Mouse (Mus musculus) embryonic facial prominence, embryonic 10.5 days (tissue): ENCODE results near the gene Acsm5. TPM values are rescaled to one million over a fixed set of nuclear protein-coding genes. Genes with fewer than 3 reads are reported as not detected.
"Not testable (repeated sequence)": the region's sequence is repeated elsewhere in the genome, so short reads cannot be mapped to it uniquely, and the experiment has no call there.

Source experiments
- DNase-seq: peaks from one replicate; pipeline ENCODE4 v3.0.0-alpha.2; 2017; ENCODE audit warnings: low spot score
- H3K27ac ChIP-seq: fragments of 300-500 bp; sonication (generic); replicated peaks from 2 replicates; pipeline ENCODE4 v1.5.1; 2016; ENCODE audit warnings: mild to moderate bottlenecking
- H3K27me3 ChIP-seq: fragments of 300-500 bp; sonication (generic); replicated peaks from 2 replicates; pipeline ENCODE4 v1.6.1; 2016; ENCODE audit warnings: low read depth, mild to moderate bottlenecking; ENCODE audit not compliant: poor library complexity, severe bottlenecking
- H3K36me3 ChIP-seq: fragments of 300-500 bp; sonication (generic); replicated peaks from 2 replicates; pipeline ENCODE4 v1.6.1; 2016; ENCODE audit warnings: mild to moderate bottlenecking, moderate library complexity
- H3K4me1 ChIP-seq: fragments of 300-500 bp; sonication (generic); 2 replicates; pipeline ENCODE4 v1.6.1; 2016
- H3K4me3 ChIP-seq: fragments of 300-500 bp; sonication (generic); 2 replicates; pipeline ENCODE4 v1.5.1; 2016; ENCODE audit warnings: mild to moderate bottlenecking, moderate library complexity
- H3K9me3 ChIP-seq: fragments of 300-500 bp; sonication (generic); 2 replicates; pipeline ENCODE4 v1.6.1; 2016; ENCODE audit warnings: mild to moderate bottlenecking
- WGBS: fragments of 180-500 bp; shearing (Covaris S2); methylation state at CpG from one replicate; pipeline ENCODE4 v1.1.7; 2016; 5-methylcytosine and 5-hydroxymethylcytosine counted together
- polyA plus RNA-seq: library from polyadenylated mRNA; unstranded; fragments of >200 nt; fragmentation: Nextera tagmentation; extraction: Ambion mirVana; gene quantifications from 2 replicates; pipeline ENCODE4 v1.2.1, GENCODE M21; 2016

Gene Acsm5
- polyA plus RNA-seq, 1 experiment from 2014 or later = not detected

DNA sequence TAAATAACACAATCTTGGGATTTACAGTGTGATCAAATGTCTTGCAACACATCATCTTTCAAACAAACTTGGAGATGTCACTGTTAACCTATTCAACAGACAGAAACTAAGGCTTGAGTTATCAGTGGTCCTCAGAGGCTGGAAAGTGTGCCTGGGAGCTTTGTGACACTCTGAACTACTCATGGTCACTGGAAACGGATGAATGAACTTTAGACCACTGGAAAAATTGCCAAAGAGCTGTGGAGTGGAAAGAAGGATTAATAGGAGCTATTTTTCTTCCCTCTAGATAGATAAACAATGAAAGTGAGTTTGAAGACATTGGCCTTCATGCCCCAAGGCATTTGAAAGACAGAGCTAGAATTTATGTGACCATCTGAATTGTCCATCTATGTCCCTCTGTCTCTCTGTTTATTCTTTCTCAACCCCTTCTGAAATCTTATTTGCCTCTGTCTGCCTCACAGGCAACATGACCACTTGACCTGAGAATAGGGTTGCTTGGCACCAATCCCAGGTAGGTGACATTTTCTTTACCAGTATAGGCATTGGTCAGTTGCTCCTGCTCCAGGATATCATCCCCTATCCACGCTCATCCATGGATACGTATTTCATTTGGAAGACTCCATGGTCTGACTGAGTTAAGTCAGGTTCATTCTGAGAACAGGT, 40.7 kb downstream of the Acsm5 start:
- H3K36me3 ChIP-seq = no peaks in the 10 kb centered on the region
- 82% methylated on average over 3 of the region's 3 CpGs for WGBS
- no peak overlapping the region for H3K27ac ChIP-seq
- no peak for DNase-seq
- no peaks in the 10 kb centered on the region for H3K27me3 ChIP-seq
- no peak overlapping the region for H3K4me3 ChIP-seq
- no peaks in the 10 kb centered on the region for H3K9me3 ChIP-seq
- H3K4me1 ChIP-seq = no peaks in the 10 kb centered on the region

DNA sequence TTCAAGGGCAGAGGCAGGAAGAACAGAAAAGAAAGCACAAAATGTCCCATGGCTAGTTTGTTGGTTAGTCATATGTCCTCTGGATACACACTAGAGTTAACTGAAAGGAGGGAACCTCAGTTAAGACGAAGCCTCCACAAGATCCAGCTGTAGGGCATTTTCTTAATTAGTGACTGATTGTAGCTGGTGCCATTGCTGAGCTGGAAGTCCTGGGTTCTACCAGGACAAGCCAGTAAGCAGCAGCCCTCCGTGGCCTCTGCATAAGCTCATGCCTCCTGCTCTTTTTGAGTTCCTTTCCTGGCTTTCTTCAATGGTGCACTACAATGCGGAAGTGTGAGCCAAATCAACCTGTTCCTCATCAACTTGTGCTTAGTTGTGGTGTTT, 41.2 kb downstream of the Acsm5 start:
- Histone ChIP-seq H3K9me3 (no peaks in the 10 kb centered on the region), H3K4me3 (no peak overlapping the region), H3K27me3 (no peaks in the 10 kb centered on the region), H3K27ac (no peak overlapping the region), H3K4me1 (no peaks in the 10 kb centered on the region), H3K36me3 (no peaks in the 10 kb centered on the region)
- WGBS = 83% methylated on average over 3 of the region's 3 CpGs
- DNase-seq = no peak

DNA sequence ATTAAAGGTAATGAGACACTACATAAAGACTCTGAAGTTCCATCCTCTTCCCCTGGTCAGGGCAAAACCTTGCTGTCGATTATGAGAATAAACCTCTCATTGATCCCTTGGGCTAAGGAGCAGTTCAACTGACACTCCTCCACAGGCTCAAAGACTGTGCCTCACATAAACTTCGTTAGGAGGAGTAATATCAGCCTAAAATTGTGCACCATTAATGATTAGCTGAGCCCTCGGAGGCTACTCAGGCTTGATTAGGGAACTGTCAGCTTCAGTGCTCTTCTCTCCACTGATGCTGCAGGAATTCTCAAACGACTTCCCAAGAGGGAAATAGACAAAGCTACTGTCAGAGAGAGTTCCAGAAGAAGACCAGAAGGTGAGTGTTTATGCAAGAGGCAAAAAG, 42.2 kb downstream of the Acsm5 start:
- no peaks in the 10 kb centered on the region for H3K36me3 ChIP-seq
- no peak overlapping the region for H3K4me3 ChIP-seq
- DNase-seq = no peak
- H3K27ac ChIP-seq = no peak overlapping the region
- no peaks in the 10 kb centered on the region for H3K9me3 ChIP-seq
- no peaks in the 10 kb centered on the region for H3K27me3 ChIP-seq
- H3K4me1 ChIP-seq = no peaks in the 10 kb centered on the region
- 57% methylated on average over 4 of the region's 4 CpGs for WGBS

DNA sequence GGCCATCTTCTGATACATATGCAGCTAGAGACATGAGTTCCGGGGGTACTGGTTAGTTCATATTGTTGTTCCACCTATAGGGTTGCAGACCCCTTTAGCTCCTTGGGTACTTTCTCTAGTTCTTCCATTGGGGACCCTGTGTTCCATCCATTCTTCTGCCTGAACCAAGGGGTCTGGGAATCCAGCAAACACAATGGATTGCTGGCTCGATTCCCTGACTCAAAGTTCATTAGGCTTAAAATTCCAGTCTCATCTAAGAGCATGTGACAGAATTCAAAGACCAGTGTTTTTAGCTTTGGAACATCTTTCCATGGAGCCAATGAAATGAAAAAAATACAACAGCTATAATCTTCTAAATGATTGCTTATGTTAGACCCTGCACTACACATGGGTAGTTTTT, 43.2 kb downstream of the Acsm5 start:
- not testable (repeated sequence) for DNase-seq, H3K9me3 ChIP-seq, H3K4me3 ChIP-seq, H3K27ac ChIP-seq, H3K36me3 ChIP-seq, H3K27me3 ChIP-seq, H3K4me1 ChIP-seq
- 85% methylated on average over 2 of the region's 2 CpGs for WGBS

DNA sequence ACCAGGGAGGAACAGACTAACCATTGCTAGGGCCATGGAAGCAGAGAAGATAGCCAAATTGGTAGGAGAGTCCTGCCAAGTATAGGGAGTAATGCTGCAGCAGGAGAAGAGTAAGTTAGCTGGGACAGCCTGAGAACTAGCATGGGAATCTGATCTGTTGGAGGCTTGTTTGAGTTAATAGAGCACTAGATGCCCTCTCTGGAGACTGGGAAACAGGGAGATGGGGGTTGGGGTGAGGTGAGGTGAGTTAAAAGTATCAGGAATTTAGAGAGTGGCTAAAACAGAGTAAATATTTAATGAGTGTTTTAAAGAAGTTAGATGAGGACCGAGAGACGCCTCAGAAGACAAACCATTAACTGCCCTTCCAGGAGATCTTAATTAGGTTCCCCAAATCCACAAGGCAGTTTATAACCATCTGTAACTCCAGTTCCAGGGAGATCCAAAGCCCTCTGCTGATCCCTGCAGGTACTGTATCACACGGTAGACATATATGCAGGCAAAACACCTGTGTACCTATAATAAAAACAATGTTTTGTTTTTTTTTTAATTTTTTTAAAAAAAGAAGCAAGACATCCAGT, 75.4 kb downstream of the Acsm5 start:
- 81% methylated on average over 3 of the region's 3 CpGs for WGBS
- Histone ChIP-seq H3K4me3 (no peak overlapping the region), H3K27me3 (no peaks in the 10 kb centered on the region), H3K27ac (no peak overlapping the region), H3K9me3 (no peaks in the 10 kb centered on the region), H3K4me1 (no peaks in the 10 kb centered on the region), H3K36me3 (no peaks in the 10 kb centered on the region)
- no peak for DNase-seq

Other genes with a start within 250 kb of the Acsm5 start
- not detected in 2 replicates for gene Gp2, start 60.2 kb upstream of the Acsm5 start, polyA plus RNA-seq
- not detected in 2 replicates for gene Umod, start 40.2 kb upstream of the Acsm5 start, polyA plus RNA-seq
- not detected in 2 replicates for gene Pdilt, start 4.0 kb downstream of the Acsm5 start, polyA plus RNA-seq
- not detected in 2 replicates for gene Acsm2, start 34.9 kb downstream of the Acsm5 start, polyA plus RNA-seq
- not detected in 2 replicates for gene Acsm1, start 87.6 kb downstream of the Acsm5 start, polyA plus RNA-seq
- gene Acsm4, start 170.6 kb downstream of the Acsm5 start, polyA plus RNA-seq = 0.06 and 1.1 TPM in 2 replicates
- gene Thumpd1, start 201.3 kb downstream of the Acsm5 start, polyA plus RNA-seq = 105 and 107 TPM in 2 replicates
- gene Acsm3, start 241.5 kb downstream of the Acsm5 start, polyA plus RNA-seq = 0.15 TPM in 1 of 2 replicates, not detected in the other